Mouse (Mus musculus): ENCODE measurements around the gene Grb2.

The Grb2 gene

GRCm38 (mm10) chr11:115603476-115604303 lies 104.7 kb downstream of the Grb2 start, which contains the start of the genes Mrps7 and Gga3:
Gene Mrps7, plus strand, starts transcription at chr11:115603925.
Gene Gga3, minus strand, starts transcription at chr11:115604051.
- peak; percentile 90 for DNase-seq (ENCODE audit: low spot score)

GRCm38 (mm10) chr11:115603128-115603475 lies 105.3 kb downstream of the Grb2 start:
- no peak for DNase-seq (ENCODE audit: low spot score)

GRCm38 (mm10) chr11:115601174-115601573 lies 107.2 kb downstream of the Grb2 start:
- no peak for DNase-seq (ENCODE audit: low spot score)

GRCm38 (mm10) chr11:115600743-115601142 lies 107.7 kb downstream of the Grb2 start:
- DNase-seq (ENCODE audit: low spot score), result no peak

GRCm38 (mm10) chr11:115599722-115600121 lies 108.7 kb downstream of the Grb2 start:
- no peak for DNase-seq (ENCODE audit: low spot score)

- no peak for DNase-seq (ENCODE audit: low spot score)
These were observed 110.1 kb downstream of the Grb2 start for GRCm38 (mm10) chr11:115598309-115598708.

- DNase-seq (ENCODE audit: low spot score), result no peak
These were observed 113.2 kb downstream of the Grb2 start for GRCm38 (mm10) chr11:115595209-115595608.
